Mouse (Mus musculus) bone marrow, adult 2 months (tissue): ENCODE results near the gene Kcnj5.

Experiments
- CTCF ChIP-seq: fragments of 200-500 bp; IDR thresholded peaks from 2 replicates; pipeline ENCODE4 v1.5.1; 2011; ENCODE audit warnings: low read length, control low read depth; ENCODE audit not compliant: control insufficient read depth, insufficient read depth
- POLR2A ChIP-seq: fragments of 200-500 bp; IDR thresholded peaks from 2 replicates; pipeline ENCODE4 v1.6.1; 2011; ENCODE audit warnings: low read depth, mild to moderate bottlenecking, control low read depth, low read length, borderline replicate concordance; ENCODE audit not compliant: control insufficient read depth

GRCm38 (mm10) chr9:32320167-32320566 is 24.0 kb downstream of the Kcnj5 start:
- TF ChIP-seq CTCF (no peak), POLR2A (no peak)
